Mouse (Mus musculus): ENCODE measurements at regions not wholly inside any gene's neighbourhood (a gene's known extent, or its start where the extent isn't known, plus 50 kb on each side); places are given as distances from the start of the nearest gene placed in this dataset.

- no peaks in the 10 kb centered on the region for H3K36me3 ChIP-seq (replicated peaks)
- 0 out of 2 replicates have a peak, but pooled peaks cover 8% of the 10 kb centered on the region for H3K4me1 ChIP-seq
- no peak overlapping the region for H3K27ac ChIP-seq (replicated peaks)
- H3K27me3 ChIP-seq (replicated peaks; ENCODE audit: low read depth, poor library complexity, severe bottlenecking): peaks cover 22% of the 10 kb centered on the region
- 43% methylated on average over 3 of the region's 3 CpGs for WGBS
- H3K4me3 ChIP-seq: no peak overlapping the region
- no peak for DNase-seq (ENCODE audit: low spot score)
- H3K9me3 ChIP-seq: no peaks in the 10 kb centered on the region
These were observed 68.7 kb downstream of the Atoh1 start for GRCm38 (mm10) chr6:64797600-64797999.

GRCm38 (mm10) chr6:64798804-64799203 lies 69.9 kb downstream of the Atoh1 start:
- 0 out of 2 replicates have a peak, but pooled peaks cover 8% of the 10 kb centered on the region for H3K4me1 ChIP-seq
- no peaks in the 10 kb centered on the region for H3K36me3 ChIP-seq (replicated peaks)
- DNase-seq (ENCODE audit: low spot score): no peak
- no peaks in the 10 kb centered on the region for H3K9me3 ChIP-seq
- peaks cover 22% of the 10 kb centered on the region for H3K27me3 ChIP-seq (replicated peaks; ENCODE audit: low read depth, poor library complexity, severe bottlenecking)
- 62% methylated on average over 5 of the region's 5 CpGs for WGBS
- H3K4me3 ChIP-seq: peak overlapping the region; percentile 61
- no peak overlapping the region for H3K27ac ChIP-seq (replicated peaks)

GRCm38 (mm10) chr6:64799306-64800001 lies 70.5 kb downstream of the Atoh1 start:
- peak; percentile 47 for DNase-seq (ENCODE audit: low spot score)
- H3K27me3 ChIP-seq (replicated peaks; ENCODE audit: low read depth, poor library complexity, severe bottlenecking): peaks cover 22% of the 10 kb centered on the region
- H3K27ac ChIP-seq (replicated peaks): no peak overlapping the region; the same call in 1 of the 2 replicates
- peak overlapping the region; percentile 61 for H3K4me3 ChIP-seq
- no peaks in the 10 kb centered on the region for H3K36me3 ChIP-seq (replicated peaks)
- WGBS: 10% methylated on average over 22 of the region's 22 CpGs
- no peaks in the 10 kb centered on the region for H3K9me3 ChIP-seq
- 0 out of 2 replicates have a peak, but pooled peaks cover 8% of the 10 kb centered on the region for H3K4me1 ChIP-seq

GRCm38 (mm10) chr6:64800965-64801364 lies 72.0 kb downstream of the Atoh1 start:
- Histone ChIP-seq H3K27ac (replicated peaks) (no peak overlapping the region), H3K36me3 (replicated peaks) (no peaks in the 10 kb centered on the region), H3K9me3 (no peaks in the 10 kb centered on the region), H3K27me3 (replicated peaks; ENCODE audit: low read depth, poor library complexity, severe bottlenecking) (peaks cover 22% of the 10 kb centered on the region), H3K4me3 (no peak overlapping the region), H3K4me1 (0 out of 2 replicates have a peak, but pooled peaks cover 8% of the 10 kb centered on the region)
- 54% methylated on average over 3 of the region's 3 CpGs for WGBS
- no peak for DNase-seq (ENCODE audit: low spot score)

- H3K4me1 ChIP-seq: no peaks in the 10 kb centered on the region
- H3K36me3 ChIP-seq (replicated peaks): no peaks in the 10 kb centered on the region
- H3K27me3 ChIP-seq (replicated peaks; ENCODE audit: low read depth, poor library complexity, severe bottlenecking): no peaks in the 10 kb centered on the region
- no peak for DNase-seq (ENCODE audit: low spot score)
- 92% methylated on average over 1 of the region's 1 CpGs for WGBS
- no peak overlapping the region for H3K27ac ChIP-seq (replicated peaks)
- no peak overlapping the region for H3K4me3 ChIP-seq
- H3K9me3 ChIP-seq: no peaks in the 10 kb centered on the region
These were observed 86.2 kb downstream of the Atoh1 start for GRCm38 (mm10) chr6:64815115-64815514.

GRCm38 (mm10) chr6:64849097-64849648 lies 120.2 kb downstream of the Atoh1 start:
- WGBS: 75% methylated on average over 4 of the region's 4 CpGs
- Histone ChIP-seq H3K9me3 (no peaks in the 10 kb centered on the region), H3K27me3 (replicated peaks; ENCODE audit: low read depth, poor library complexity, severe bottlenecking) (no peaks in the 10 kb centered on the region), H3K4me1 (no peaks in the 10 kb centered on the region), H3K4me3 (no peak overlapping the region), H3K27ac (replicated peaks) (no peak overlapping the region), H3K36me3 (replicated peaks) (no peaks in the 10 kb centered on the region)
- no peak for DNase-seq (ENCODE audit: low spot score)

GRCm38 (mm10) chr6:64862901-64863300 lies 134.0 kb downstream of the Atoh1 start:
- H3K9me3 ChIP-seq: no peaks in the 10 kb centered on the region
- no peaks in the 10 kb centered on the region for H3K4me1 ChIP-seq
- WGBS: 50% methylated on average over 4 of the region's 4 CpGs
- no peaks in the 10 kb centered on the region for H3K27me3 ChIP-seq (replicated peaks; ENCODE audit: low read depth, poor library complexity, severe bottlenecking)
- H3K27ac ChIP-seq (replicated peaks): no peak overlapping the region
- no peaks in the 10 kb centered on the region for H3K36me3 ChIP-seq (replicated peaks)
- DNase-seq (ENCODE audit: low spot score): no peak
- H3K4me3 ChIP-seq: no peak overlapping the region

GRCm38 (mm10) chr6:64896420-64896819 lies 146.0 kb upstream of the Smarcad1 start:
- H3K4me1 ChIP-seq: no peaks in the 10 kb centered on the region
- 90% methylated on average over 5 of the region's 5 CpGs for WGBS
- no peaks in the 10 kb centered on the region for H3K36me3 ChIP-seq (replicated peaks)
- no peaks in the 10 kb centered on the region for H3K27me3 ChIP-seq (replicated peaks; ENCODE audit: low read depth, poor library complexity, severe bottlenecking)
- no peak for DNase-seq (ENCODE audit: low spot score)
- H3K27ac ChIP-seq (replicated peaks): no peak overlapping the region
- H3K4me3 ChIP-seq: no peak overlapping the region
- no peaks in the 10 kb centered on the region for H3K9me3 ChIP-seq
